Mouse (Mus musculus): ENCODE data around the gene BC024978.

The BC024978 gene

DNA sequence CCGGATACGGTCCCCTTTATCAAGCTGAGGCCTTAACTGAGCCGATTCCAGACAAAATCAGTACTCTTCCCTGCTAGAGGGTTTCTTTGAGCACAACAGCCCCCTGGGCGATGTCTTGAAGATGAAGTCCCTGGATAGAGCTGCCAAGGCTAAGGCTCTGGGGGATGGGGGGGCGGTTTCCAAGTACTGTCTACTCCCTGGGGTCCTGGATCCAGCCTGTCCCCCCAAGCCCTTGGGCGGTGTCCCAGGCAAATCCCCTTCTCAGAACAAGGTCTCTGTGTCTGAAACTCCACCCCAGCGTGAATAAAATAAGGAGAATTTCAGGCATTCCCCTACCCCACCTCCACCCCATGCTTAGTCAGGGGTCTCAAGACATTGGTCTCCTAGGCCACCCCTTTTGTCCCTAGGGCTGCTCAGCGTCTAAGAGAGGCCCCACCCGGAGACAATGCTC is 63.7 kb downstream of the BC024978 start:
- 5% methylated on average over 9 of the region's 9 CpGs for WGBS

GRCm38 (mm10) chr7:27259771-27260170 is 64.2 kb downstream of the BC024978 start:
- WGBS = 10% methylated on average over 5 of the region's 5 CpGs

All from cerebral cortex, adult 2 months (tissue).